Mouse (Mus musculus): ENCODE data around the gene Catsper4. TPM values are rescaled to one million over a fixed set of nuclear protein-coding genes. Genes with fewer than 3 reads are reported as not detected.
"Not testable (repeated sequence)": the region's sequence is repeated elsewhere in the genome, so short reads cannot be mapped to it uniquely, and the experiment has no call there.

Catsper4 gene
- polyA plus RNA-seq (2014; fragmentation: Nextera tagmentation; extraction: Ambion mirVana) = not detected in 2 replicates

GRCm38 (mm10) chr4:134227194-134227593, at the start of gene Catsper4:
Gene Catsper4, minus strand, starts transcription at chr4:134227383.
- Histone ChIP-seq H3K4me1 (ENCODE audit: control insufficient read depth, insufficient read depth, low read length) (no peaks in the 10 kb centered on the region), H3K4me2 (ENCODE audit: low read depth) (no peak within 1 kb of the TSS), H3K27ac (ENCODE audit: low read depth, low read length) (no peak within 1 kb of the TSS), H3K9me3 (ENCODE audit: control insufficient read depth, low read length) (no peaks in the 10 kb centered on the region), H3K9ac (ENCODE audit: low read length) (no peak within 1 kb of the TSS), H3K27me3 (ENCODE audit: control insufficient read depth, insufficient read depth, low read length) (no peaks in the 10 kb centered on the region), H3K36me3 (ENCODE audit: control insufficient read depth, insufficient read depth, low read length) (no peaks in the 10 kb centered on the region), H3K4me3 (ENCODE audit: low read depth, low read length) (no peak within 1 kb of the TSS)
- WGBS = 63% methylated on average over 8 of the region's 8 CpGs
- DNase-seq (ENCODE audit: low spot score) (no peak), ATAC-seq (ENCODE audit: insufficient read depth, low FRiP score, low TSS enrichment) (no peak)

- ATAC-seq (ENCODE audit: insufficient read depth, low FRiP score, low TSS enrichment) (no peak), DNase-seq (ENCODE audit: low spot score) (no peak)
- H3K9ac ChIP-seq (ENCODE audit: low read length) = peak overlapping the region; percentile 22; the same call in 1 of the 2 replicates
Observed at GRCm38 (mm10) chr4:134273417-134274345, 46.5 kb upstream of the Catsper4 start.

GRCm38 (mm10) chr4:134272731-134273416, 45.7 kb upstream of the Catsper4 start:
- Histone ChIP-seq H3K4me2 (ENCODE audit: low read depth) (no peak overlapping the region), H3K4me3 (ENCODE audit: low read depth, low read length) (no peak overlapping the region), H3K9me3 (ENCODE audit: control insufficient read depth, low read length) (no peaks in the 10 kb centered on the region), H3K4me1 (ENCODE audit: control insufficient read depth, insufficient read depth, low read length) (0 out of 2 replicates have a peak, but pooled peaks cover 2% of the 10 kb centered on the region), H3K36me3 (ENCODE audit: control insufficient read depth, insufficient read depth, low read length) (peaks cover 2% of the 10 kb centered on the region; the same call in 1 of the 2 replicates), H3K27ac (ENCODE audit: low read depth, low read length) (no peak overlapping the region), H3K9ac (ENCODE audit: low read length) (peak overlapping the region; percentile 22; the same call in 1 of the 2 replicates), H3K27me3 (ENCODE audit: control insufficient read depth, insufficient read depth, low read length) (no peaks in the 10 kb centered on the region)
- no peak for ATAC-seq (ENCODE audit: insufficient read depth, low FRiP score, low TSS enrichment)
- DNase-seq (ENCODE audit: low spot score) = no peak
- 30% methylated on average over 12 of the region's 13 CpGs for WGBS

More at GRCm38 (mm10) chr4:134273417-134274345, 46.5 kb upstream of the Catsper4 start:
- 6% methylated on average over 14 of the region's 14 CpGs for WGBS
- H3K27me3 ChIP-seq (ENCODE audit: control insufficient read depth, insufficient read depth, low read length) = no peaks in the 10 kb centered on the region
- H3K9me3 ChIP-seq (ENCODE audit: control insufficient read depth, low read length) = no peaks in the 10 kb centered on the region
- H3K4me2 ChIP-seq (ENCODE audit: low read depth) = no peak overlapping the region
- 0 out of 2 replicates have a peak, but pooled peaks cover 2% of the 10 kb centered on the region for H3K4me1 ChIP-seq (ENCODE audit: control insufficient read depth, insufficient read depth, low read length)
- peaks cover 2% of the 10 kb centered on the region; the same call in 1 of the 2 replicates for H3K36me3 ChIP-seq (ENCODE audit: control insufficient read depth, insufficient read depth, low read length)
- no peak overlapping the region for H3K27ac ChIP-seq (ENCODE audit: low read depth, low read length)
- no peak overlapping the region for H3K4me3 ChIP-seq (ENCODE audit: low read depth, low read length)

- peaks cover 2% of the 10 kb centered on the region; the same call in 1 of the 2 replicates for H3K36me3 ChIP-seq (ENCODE audit: control insufficient read depth, insufficient read depth, low read length)
- no peak overlapping the region for H3K4me3 ChIP-seq (ENCODE audit: low read depth, low read length)
- no peak for ATAC-seq (ENCODE audit: insufficient read depth, low FRiP score, low TSS enrichment)
- WGBS = 84% methylated on average over 7 of the region's 7 CpGs
- H3K27me3 ChIP-seq (ENCODE audit: control insufficient read depth, insufficient read depth, low read length) = no peaks in the 10 kb centered on the region
- H3K9me3 ChIP-seq (ENCODE audit: control insufficient read depth, low read length) = no peaks in the 10 kb centered on the region
- H3K4me2 ChIP-seq (ENCODE audit: low read depth) = no peak overlapping the region
- H3K27ac ChIP-seq (ENCODE audit: low read depth, low read length) = no peak overlapping the region
- no peak for DNase-seq (ENCODE audit: low spot score)
- no peak overlapping the region for H3K9ac ChIP-seq (ENCODE audit: low read length)
- H3K4me1 ChIP-seq (ENCODE audit: control insufficient read depth, insufficient read depth, low read length) = 0 out of 2 replicates have a peak, but pooled peaks cover 2% of the 10 kb centered on the region
Observed at GRCm38 (mm10) chr4:134271979-134272378, 44.8 kb upstream of the Catsper4 start.

- not testable (repeated sequence) for H3K9me3 ChIP-seq (ENCODE audit: control insufficient read depth, low read length); DNase-seq (ENCODE audit: low spot score); H3K36me3 ChIP-seq (ENCODE audit: control insufficient read depth, insufficient read depth, low read length); H3K4me2 ChIP-seq (ENCODE audit: low read depth); ATAC-seq (ENCODE audit: insufficient read depth, low FRiP score, low TSS enrichment); H3K4me3 ChIP-seq (ENCODE audit: low read depth, low read length); H3K4me1 ChIP-seq (ENCODE audit: control insufficient read depth, insufficient read depth, low read length); H3K27ac ChIP-seq (ENCODE audit: low read depth, low read length); H3K9ac ChIP-seq (ENCODE audit: low read length); H3K27me3 ChIP-seq (ENCODE audit: control insufficient read depth, insufficient read depth, low read length)
Observed at GRCm38 (mm10) chr4:134269622-134270021, 42.4 kb upstream of the Catsper4 start.

- Histone ChIP-seq H3K36me3 (ENCODE audit: control insufficient read depth, insufficient read depth, low read length) (no peaks in the 10 kb centered on the region), H3K9ac (ENCODE audit: low read length) (no peak overlapping the region), H3K4me2 (ENCODE audit: low read depth) (no peak overlapping the region), H3K9me3 (ENCODE audit: control insufficient read depth, low read length) (no peaks in the 10 kb centered on the region), H3K27me3 (ENCODE audit: control insufficient read depth, insufficient read depth, low read length) (no peaks in the 10 kb centered on the region), H3K27ac (ENCODE audit: low read depth, low read length) (no peak overlapping the region), H3K4me3 (ENCODE audit: low read depth, low read length) (no peak overlapping the region), H3K4me1 (ENCODE audit: control insufficient read depth, insufficient read depth, low read length) (no peaks in the 10 kb centered on the region)
- DNase-seq (ENCODE audit: low spot score) (no peak), ATAC-seq (ENCODE audit: insufficient read depth, low FRiP score, low TSS enrichment) (no peak)
- WGBS = 92% methylated on average over 19 of the region's 19 CpGs
Observed at GRCm38 (mm10) chr4:134268102-134268655, 41.0 kb upstream of the Catsper4 start.

GRCm38 (mm10) chr4:134265860-134266585, 38.8 kb upstream of the Catsper4 start:
- WGBS = 58% methylated on average over 9 of the region's 9 CpGs
- Histone ChIP-seq H3K4me1 (ENCODE audit: control insufficient read depth, insufficient read depth, low read length) (no peaks in the 10 kb centered on the region), H3K9ac (ENCODE audit: low read length) (no peak overlapping the region), H3K27me3 (ENCODE audit: control insufficient read depth, insufficient read depth, low read length) (no peaks in the 10 kb centered on the region), H3K4me3 (ENCODE audit: low read depth, low read length) (no peak overlapping the region), H3K27ac (ENCODE audit: low read depth, low read length) (no peak overlapping the region), H3K36me3 (ENCODE audit: control insufficient read depth, insufficient read depth, low read length) (no peaks in the 10 kb centered on the region), H3K9me3 (ENCODE audit: control insufficient read depth, low read length) (no peaks in the 10 kb centered on the region), H3K4me2 (ENCODE audit: low read depth) (no peak overlapping the region)
- ATAC-seq (ENCODE audit: insufficient read depth, low FRiP score, low TSS enrichment) (no peak), DNase-seq (ENCODE audit: low spot score) (no peak)

GRCm38 (mm10) chr4:134263191-134263590, 36.0 kb upstream of the Catsper4 start:
- Histone ChIP-seq H3K4me1 (ENCODE audit: control insufficient read depth, insufficient read depth, low read length) (no peaks in the 10 kb centered on the region), H3K36me3 (ENCODE audit: control insufficient read depth, insufficient read depth, low read length) (no peaks in the 10 kb centered on the region), H3K4me2 (ENCODE audit: low read depth) (no peak overlapping the region), H3K4me3 (ENCODE audit: low read depth, low read length) (no peak overlapping the region), H3K27me3 (ENCODE audit: control insufficient read depth, insufficient read depth, low read length) (no peaks in the 10 kb centered on the region), H3K27ac (ENCODE audit: low read depth, low read length) (no peak overlapping the region), H3K9me3 (ENCODE audit: control insufficient read depth, low read length) (no peaks in the 10 kb centered on the region), H3K9ac (ENCODE audit: low read length) (no peak overlapping the region)
- no peak for ATAC-seq (ENCODE audit: insufficient read depth, low FRiP score, low TSS enrichment)
- 33% methylated on average over 6 of the region's 6 CpGs for WGBS
- peak; percentile 57 for DNase-seq (ENCODE audit: low spot score)
